Mouse (Mus musculus) erythroid progenitor cell, adult 5-6 weeks (primary cell): ENCODE measurements at regions not wholly inside any gene's neighbourhood (a gene's known extent, or its start where the extent isn't known, plus 50 kb on each side); places are given as distances from the start of the nearest gene placed in this dataset.

ENCODE experiments used
- ATAC-seq: replicated peaks from 2 replicates; pipeline ENCODE4 v1.8.0; 2016; ENCODE audit warnings: moderate number of reproducible peaks, mild to moderate bottlenecking, moderate TSS enrichment, inconsistent platforms; ENCODE audit not compliant: poor library complexity, low FRiP score, severe bottlenecking

DNA sequence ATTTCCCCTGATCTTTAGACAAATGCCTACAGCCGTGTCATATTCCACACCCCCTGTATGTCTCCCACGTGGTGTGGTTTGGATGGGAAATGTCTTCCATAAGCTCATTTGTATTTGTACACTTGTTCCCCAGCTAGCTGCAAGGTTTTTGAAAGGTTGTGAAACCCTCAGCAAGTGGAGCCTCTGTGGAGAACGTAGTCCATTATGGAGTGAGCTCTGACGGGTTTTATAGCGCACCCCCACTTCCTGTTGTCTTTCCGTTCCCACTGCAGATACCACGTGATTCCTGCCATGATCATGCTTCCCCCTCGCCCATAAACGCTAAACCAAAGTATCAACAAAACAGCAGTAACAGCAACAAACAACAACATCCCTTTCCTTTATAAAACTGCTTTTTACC, 145.6 kb upstream of the Fn1 start:
- ATAC-seq, result no peak

DNA sequence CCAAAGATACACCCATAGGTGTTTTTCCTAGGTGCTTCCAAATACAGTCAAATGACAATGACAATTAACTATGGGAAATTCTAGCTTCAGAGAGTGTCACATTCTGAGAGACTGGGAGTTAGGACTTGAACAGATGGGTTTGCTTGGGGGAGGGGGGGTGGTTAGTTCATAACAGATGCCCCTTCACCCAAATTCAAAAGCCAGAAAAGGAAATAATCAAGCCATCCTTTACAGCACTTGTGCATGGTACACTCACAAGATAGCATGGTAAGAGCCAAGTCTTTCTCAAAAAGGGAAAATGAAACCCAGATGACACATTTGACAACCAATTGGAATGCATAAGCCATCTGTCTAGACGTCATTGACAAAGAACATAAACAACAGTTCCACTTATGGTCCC, 135.4 kb upstream of the Fn1 start:
- no peak for ATAC-seq

DNA sequence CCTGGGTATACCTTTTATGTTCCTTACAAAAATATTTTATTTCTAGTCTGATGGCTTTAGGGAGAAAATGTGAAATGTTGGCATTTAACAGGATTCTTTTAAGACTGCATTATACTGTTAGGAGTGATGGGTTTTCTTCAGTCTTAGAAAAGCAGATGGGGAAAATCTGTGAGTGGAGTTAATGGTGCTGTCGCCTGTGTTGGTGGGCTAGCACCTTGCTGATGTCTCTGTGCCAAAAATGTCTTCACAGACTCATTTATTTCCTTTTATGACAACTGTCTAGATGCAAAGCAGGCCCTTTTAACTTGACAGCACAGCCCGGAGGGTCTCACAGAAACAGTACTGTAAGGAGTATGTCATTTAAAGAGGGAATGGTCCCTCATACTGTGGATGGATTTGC, 131.9 kb upstream of the Fn1 start:
- no peak for ATAC-seq

DNA sequence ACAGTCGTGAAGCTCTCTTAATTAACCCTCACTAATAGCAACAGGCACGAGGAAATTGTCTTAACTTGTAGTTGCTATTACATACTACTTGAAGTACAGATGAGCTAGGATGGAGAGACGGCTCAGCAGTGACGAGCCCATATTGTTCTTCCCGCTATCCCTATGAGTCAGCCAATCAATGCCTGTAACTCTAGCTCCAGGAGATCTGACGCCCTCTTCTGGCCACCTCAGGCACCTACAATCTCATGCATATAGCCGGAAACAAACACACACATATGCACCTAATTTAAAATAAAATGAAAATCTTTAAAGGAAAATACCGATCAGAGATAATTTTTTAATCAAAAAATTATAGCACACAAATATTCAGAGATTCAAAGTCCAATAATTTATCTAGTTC, 125.3 kb upstream of the Fn1 start:
- ATAC-seq, result no peak

DNA sequence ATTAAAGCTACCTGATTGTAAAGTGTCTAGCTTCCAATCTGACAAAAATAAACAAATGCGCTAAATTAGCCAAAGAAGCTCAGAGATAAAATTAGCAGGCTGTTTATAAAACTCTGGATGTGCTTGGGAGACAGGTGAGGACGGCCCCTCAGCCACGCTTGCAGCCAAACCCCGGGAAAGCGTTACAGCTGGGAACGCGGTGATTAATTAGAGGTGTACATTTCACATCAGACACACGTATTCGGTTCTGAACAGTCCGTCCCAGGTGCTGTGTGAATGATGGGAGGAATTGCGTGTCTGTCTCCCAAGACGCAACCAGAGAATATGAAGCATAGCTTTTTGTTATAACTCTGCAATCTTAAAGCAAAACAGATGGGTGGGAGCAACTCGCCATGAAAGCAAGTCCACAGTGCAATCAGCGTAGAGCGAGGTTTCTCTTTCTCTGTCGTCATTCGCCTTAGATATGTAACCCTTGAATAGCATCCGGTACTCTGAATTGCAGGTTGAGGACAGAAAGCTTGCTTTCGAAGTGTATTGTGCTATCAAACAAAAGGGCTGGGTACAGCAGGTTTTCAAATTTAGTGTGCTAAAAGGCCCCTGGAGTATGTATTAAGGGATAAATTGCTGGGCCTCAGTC, 123.0 kb upstream of the Fn1 start:
- no peak for ATAC-seq

DNA sequence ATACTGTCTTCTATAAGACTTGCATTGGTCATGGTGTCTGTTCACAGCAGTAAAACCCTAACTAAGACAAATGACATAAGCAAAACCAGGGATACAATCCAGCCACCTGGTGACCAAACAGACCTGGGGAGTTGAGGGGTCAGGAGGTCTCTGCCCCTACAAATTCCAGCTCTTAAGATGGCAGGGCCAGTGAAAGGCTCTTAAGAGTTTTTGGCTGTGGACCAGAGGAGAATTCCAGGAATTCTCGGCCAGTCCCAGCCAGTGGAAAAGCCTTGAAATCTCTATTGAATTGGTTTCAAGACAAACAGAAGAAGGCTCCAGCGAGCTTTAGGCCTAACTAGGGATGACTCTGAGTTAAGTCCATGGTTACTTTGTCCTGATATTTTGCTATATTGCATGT, 119.5 kb upstream of the Fn1 start:
- no peak for ATAC-seq

DNA sequence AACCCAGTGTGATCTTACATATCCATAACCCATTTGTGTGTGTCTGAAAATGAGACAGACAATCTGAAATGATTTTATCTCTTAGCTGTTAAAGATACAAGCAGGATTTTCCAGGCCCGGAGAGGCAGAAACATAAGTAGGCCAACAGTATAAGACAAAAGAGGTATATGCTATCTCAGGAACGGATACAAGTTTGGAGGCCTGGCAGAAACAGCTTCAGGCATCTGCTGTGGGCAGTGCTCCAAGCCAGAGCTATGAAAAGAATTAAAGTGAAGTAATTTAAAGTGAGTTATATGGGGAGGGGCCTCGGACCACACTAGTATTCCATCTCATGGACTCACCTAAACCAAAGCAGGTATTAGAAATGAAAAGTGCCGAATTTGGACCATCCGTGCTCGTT, 118.8 kb upstream of the Fn1 start:
- no peak for ATAC-seq

DNA sequence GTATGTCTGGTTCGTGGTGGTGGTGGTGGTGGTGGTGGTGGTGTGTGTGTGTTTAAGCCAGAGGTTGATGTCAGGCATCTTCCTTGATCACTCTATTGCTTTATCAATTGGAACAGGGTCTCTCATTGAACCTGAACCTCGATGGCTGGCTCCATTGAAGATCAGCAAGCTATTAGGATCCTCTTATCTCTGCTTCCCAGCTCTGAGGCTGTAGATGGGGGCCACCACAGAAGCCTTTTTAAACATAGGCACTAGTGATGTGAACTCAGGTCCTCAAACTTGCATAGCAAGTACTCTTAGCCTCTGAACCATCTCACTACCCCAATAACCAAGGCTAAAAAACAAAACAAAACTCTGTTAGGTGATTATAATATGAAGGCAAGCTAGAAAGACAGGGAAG, 116.6 kb upstream of the Fn1 start:
- no peak for ATAC-seq

DNA sequence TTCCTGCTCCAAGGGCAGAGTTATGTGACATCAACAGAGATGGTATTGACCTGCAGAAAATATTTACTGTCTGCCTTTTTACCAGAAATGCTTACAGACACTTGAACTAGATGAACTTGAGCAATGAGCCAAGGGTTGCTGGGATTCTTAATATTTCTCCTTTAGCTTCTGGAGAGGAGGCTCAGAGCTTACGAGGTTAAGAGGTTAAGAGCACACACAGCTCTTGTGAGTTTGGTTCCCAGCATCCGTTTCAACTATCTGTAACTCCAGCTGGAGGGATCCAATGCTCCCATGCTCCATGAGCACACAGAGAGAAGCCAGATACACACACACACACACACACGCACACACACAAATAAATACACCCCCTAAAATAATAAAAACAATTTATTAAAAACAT, 114.7 kb upstream of the Fn1 start:
- ATAC-seq, result no peak

DNA sequence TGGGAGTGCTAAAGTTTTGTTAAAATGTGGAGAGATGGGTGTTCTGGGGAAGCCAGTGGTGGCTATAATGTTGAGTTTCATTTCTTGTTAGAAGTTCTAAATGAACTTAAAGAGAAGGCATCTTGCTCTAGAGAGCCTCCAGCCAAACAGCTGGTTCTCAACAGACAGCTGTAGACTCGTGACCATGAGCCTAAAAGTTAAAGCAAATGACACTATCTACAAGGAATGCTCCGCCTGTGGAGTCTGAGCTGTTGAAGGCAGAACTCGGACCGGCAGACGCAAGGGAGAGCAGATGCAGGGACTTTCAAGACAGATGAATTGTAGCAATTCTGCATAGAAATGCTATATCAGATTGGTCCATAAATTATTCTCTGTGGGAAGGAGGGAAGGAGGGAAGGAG, 114.1 kb upstream of the Fn1 start:
- ATAC-seq, result no peak

DNA sequence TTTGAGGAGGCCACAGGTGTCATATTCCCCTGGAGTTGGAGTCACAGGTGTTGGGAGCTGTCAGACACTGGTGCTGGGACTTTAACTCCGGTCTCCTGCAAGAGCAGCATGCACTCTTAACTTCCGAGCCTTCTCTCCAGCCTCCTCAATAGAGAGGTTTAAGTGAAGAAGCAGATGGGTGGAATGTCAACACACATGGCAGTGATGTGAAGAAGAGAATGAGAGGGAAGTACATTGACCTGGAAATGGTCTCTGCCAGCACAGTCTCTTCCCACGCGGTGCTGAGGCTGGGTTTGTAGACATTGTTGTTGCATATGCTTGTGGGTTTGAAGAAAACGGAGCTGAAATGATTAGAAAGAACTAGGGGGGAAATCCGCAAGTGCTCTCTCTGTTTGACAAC, 112.0 kb upstream of the Fn1 start:
- ATAC-seq, result no peak

DNA sequence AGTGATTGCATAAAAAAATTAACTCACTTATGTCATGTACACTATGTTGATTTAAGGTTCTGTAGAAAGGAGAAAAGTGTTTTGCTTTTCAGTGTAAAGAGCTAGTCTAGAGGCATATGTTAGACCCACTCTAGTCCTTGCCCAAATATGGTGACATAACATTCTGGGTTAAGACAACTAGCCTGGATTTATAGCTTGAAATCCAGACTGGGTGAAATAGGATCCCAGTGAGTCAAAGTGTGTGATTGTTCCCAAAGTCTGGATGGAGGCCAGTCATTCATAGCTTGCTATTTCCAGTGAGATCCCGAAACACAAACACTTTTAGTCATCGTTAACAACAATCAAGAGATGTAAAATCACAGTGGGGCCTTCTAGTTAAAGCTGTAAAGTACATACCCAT, 110.5 kb upstream of the Fn1 start:
- ATAC-seq, result no peak

DNA sequence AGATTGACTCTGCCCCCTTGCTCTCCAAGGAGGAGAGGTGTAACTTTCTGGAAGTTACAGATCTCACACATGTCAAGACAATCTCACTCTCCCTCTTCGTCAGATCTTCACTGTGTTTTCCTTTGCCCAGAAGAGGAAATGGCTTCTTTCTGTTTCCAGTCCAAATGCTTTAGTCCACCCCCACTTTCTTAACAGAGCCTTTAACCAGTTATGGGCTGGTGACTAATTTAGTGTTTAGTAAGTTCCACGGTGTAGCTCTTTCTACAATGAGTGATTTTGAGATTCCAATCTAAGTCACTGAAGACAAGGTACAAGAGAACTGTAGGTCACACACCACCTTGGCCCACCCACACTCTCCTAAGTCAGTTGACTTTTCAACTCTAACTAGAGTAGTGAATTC, 107.3 kb upstream of the Fn1 start:
- no peak for ATAC-seq

DNA sequence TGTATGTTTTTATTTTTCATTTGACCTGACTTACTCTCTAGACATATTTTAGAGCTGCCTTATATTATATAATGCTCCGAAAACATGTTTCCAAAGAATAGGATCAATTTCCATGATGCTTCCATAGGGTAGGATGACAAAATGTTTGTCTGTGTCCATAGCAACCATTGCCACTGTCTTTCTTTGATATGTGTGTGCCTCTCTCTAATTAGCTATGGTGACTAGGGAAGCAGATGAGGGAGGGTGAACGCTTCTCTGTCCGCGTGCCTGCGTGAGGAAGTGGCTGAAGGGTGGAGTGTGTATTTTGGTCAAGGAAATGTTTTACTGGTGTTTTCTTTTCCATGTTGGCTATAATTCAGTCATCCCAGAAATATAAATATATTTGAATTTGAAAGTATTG, 104.2 kb upstream of the Fn1 start:
- ATAC-seq, result no peak

DNA sequence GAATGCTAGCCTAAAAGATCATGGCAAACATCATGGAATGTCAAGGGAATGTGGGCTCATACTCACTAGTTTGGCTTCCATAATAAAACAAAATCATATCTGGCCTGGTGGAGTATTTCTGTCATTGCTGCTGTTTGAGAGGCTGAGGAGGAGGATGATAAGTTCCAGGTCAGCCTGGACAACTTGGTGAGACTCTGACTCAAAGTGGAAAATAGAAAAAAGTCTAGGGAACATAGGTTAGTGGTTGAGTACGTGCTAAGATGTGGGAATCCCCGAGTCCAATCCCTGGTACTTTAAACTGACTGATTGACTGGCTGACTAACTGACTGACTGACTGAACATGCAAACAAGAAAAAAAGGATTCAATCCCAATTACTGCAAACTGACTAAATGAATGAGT, 103.2 kb upstream of the Fn1 start:
- no peak for ATAC-seq

DNA sequence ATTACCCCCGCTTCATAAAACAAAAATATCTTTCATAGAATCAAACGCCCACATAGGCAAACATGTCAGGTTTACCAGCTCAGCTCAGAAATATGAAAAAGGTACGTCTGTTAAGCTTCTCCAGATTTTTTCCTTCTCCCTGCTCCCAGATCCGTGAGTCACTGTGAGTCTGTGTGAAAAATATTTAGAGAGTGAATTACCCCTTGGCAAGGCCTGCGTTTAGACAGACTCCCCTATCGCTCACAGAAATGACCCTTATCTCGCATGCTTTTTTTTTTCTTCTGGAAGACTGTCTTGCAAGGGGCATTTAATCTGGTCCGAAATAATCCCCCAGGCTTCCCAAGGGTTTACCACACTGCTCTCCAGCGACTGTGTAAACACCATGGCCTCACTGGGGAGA, 102.4 kb upstream of the Fn1 start:
- no peak for ATAC-seq

DNA sequence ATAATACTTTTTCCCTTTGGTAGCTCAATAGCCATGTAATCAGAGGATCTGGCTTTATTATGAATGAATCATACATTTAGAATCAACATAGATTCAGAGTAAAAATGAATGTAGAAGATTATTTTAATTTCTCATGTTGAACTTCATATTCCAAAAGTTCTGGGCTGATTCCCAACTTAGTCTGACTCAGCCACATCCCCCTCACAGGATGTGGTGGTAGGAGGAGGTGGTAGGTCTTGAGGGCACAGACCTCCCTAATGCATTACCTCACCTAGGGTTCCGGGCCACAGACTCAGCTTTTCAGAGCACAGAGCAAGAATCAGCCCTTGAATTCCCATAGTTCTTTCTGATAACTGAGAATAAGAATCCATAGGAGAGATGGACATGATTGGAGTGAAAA, 99.4 kb upstream of the Fn1 start:
- ATAC-seq, result no peak

DNA sequence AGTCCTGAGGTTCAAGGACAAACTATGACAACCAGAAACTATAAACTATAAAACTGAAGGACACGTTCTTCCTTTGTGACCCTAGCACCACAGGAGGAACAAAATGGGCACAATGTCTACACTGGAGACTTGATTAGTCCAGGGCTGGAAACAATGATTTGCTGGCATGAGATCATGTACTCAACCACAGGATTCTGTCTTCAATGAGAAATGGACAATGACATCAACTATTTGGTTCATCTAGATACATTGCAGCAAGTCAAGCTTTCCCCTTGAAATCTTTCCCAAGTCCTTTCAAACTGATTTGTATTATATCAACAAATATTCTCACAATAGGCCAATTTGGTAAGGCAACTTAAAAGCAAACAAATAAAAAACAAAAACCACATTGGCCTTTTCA, 98.6 kb upstream of the Fn1 start:
- ATAC-seq, result no peak

DNA sequence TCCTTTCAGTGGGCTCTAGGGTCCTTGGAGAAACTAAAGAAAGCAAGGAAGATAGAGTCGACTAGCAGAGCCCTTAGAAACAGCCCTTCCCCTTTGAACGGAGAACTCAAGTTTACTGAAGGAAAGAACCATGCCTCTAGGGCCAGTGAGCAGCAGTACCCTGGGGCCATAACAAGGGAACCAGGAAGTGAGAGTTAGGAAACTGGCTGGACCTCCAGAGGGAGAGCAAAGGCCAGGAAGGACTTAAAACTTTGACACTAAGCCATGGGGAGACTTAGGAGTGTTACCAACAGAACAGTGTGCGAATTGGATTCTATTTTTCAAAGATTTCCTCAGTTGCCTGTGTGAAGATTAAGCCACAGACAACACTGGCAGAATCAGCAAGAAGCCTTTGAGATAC, 82.6 kb upstream of the Fn1 start:
- ATAC-seq, result no peak

DNA sequence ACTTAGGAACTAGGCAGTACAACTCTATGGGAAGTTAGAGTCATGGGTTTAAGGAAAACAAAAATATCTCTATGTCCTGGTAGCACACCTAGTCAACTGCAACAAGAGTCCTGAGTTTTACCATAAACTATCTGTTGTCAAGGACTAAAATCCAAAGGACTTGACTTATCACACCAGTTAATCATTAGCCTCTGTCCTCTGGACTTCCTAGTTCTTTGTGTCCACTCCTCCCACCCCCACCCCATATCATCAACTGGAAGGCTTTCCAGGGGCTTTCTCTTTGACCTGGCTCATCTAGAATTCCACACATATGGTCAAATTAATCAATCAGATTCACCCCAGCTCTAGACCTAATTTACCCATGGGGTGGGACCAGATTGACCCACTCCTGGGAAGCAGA, 78.6 kb upstream of the Fn1 start:
- no peak for ATAC-seq

DNA sequence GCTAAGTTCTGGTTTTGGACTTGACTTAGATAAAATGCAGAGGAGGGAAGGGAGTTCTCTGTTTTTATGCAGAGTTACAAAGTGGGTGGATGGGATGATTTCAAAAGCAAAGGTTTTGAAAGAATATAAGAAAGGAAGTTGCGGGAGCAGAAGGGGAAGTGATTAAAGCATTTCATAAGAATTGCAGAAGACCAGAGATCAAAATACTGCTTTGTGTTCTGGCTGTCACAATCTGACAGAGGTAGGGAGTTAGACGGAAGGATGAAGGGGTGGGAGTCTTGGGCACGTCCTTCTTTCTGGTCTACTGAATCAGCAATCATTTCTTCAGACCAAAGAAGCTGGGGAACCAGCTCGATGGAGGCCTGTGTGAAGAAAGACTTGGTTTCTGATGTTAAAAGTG, 78.0 kb upstream of the Fn1 start:
- ATAC-seq, result no peak

DNA sequence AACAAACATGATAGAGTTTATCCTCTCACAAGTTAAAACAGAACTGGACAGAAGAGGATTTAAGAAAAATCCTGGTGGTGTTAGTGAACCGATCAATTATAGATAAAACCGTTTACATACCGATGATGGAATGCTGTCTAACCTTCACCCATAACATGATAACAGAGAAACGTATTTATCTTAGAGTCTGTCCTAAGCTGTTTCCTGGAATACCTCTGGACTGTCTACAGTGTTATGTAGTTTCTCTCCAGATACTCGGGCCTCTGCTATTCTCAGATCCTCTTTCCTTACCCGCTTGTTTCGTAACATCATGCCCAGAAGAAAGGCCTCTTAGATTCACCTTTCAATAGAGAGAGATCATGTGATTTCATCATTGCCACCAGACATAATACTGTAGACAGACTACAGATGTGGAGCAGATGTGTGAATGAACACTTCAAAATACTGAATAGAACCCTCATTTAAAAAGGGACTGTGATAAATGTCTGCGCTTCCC, 75.9 kb upstream of the Fn1 start:
- no peak for ATAC-seq

DNA sequence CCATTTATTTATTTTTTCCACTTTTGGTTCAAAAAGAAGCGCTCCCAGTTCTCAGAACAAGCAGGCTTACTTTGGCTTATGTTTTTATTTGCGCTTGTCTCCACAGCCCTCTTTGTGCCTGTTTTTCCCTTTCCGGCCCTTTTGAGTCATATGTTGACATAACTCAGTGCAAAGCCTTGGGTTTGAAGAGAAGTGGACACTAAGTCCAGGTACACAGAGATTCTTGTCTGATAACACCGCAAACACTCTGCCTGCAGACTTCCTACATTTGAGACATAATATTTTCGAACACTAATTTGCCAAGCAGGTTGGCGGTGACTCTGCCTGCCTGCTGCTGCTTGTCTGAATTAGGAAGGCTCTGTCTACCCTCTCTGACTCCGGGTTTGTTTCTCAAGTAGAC, 70.8 kb upstream of the Fn1 start:
- no peak for ATAC-seq
